Mouse (Mus musculus) forebrain, embryonic 13.5 days (tissue): ENCODE results near the gene Stap2. TPM values are rescaled to one million over a fixed set of nuclear protein-coding genes. Genes with fewer than 3 reads are reported as not detected.
A peak's percentile ranks its signal among the peaks of the same experiment; 100 is the strongest.

Experiments used
- ATAC-seq: fragments of 200-750 bp; cut with Nextera tagmentation; 2 replicates; pipeline ENCODE4 v1.8.0; 2017
- H3K27ac ChIP-seq: fragments of 300-500 bp; sonication (generic); 2 replicates; pipeline ENCODE4 v1.5.1; 2015; ENCODE audit warnings: inconsistent platforms, mild to moderate bottlenecking, moderate library complexity
- H3K27me3 ChIP-seq: fragments of 300-500 bp; sonication (generic); 2 replicates; pipeline ENCODE4 v1.6.1; 2015; ENCODE audit warnings: mild to moderate bottlenecking, inconsistent platforms
- H3K36me3 ChIP-seq: fragments of 300-500 bp; sonication (generic); 2 replicates; pipeline ENCODE4 v1.6.1; 2015; ENCODE audit warnings: mild to moderate bottlenecking, inconsistent platforms; ENCODE audit not compliant: poor library complexity, severe bottlenecking
- H3K4me1 ChIP-seq: fragments of 300-500 bp; sonication (generic); 2 replicates; pipeline ENCODE4 v1.6.1; 2015; ENCODE audit warnings: inconsistent platforms
- H3K4me2 ChIP-seq: fragments of 300-500 bp; sonication (generic); 2 replicates; pipeline ENCODE4 v1.6.1; 2015; ENCODE audit warnings: inconsistent platforms, mild to moderate bottlenecking, moderate library complexity
- H3K4me3 ChIP-seq: fragments of 300-500 bp; sonication (generic); 2 replicates; pipeline ENCODE4 v1.5.1; 2015; ENCODE audit warnings: mild to moderate bottlenecking, inconsistent platforms
- H3K9ac ChIP-seq: fragments of 300-500 bp; sonication (generic); 2 replicates; pipeline ENCODE4 v1.6.1; 2015; ENCODE audit warnings: mild to moderate bottlenecking, inconsistent platforms
- H3K9me3 ChIP-seq: fragments of 300-500 bp; sonication (generic); replicated peaks from 2 replicates; pipeline ENCODE4 v1.6.1; 2016; ENCODE audit warnings: inconsistent platforms
- WGBS: fragments of 180-500 bp; shearing (Covaris S2); methylation state at CpG from one replicate; pipeline ENCODE4 v1.1.7; 2015; 5-methylcytosine and 5-hydroxymethylcytosine counted together
- polyA plus RNA-seq: library from polyadenylated mRNA; unstranded; fragments of >200 nt; fragmentation: Nextera tagmentation; extraction: Ambion mirVana; gene quantifications from 2 replicates; pipeline ENCODE4 v1.2.1, GENCODE M21; 2015

The Stap2 gene
- polyA plus RNA-seq, 1 experiment from 2014 or later, result 4.8 TPM

GRCm38 (mm10) chr17:55961631-55962030 lies 43.8 kb downstream of the Stap2 start:
- no peak overlapping the region for H3K4me2 ChIP-seq
- H3K4me1 ChIP-seq, result peaks cover 28% of the 10 kb centered on the region
- no peak overlapping the region for H3K4me3 ChIP-seq
- WGBS, result 97% methylated on average over 7 of the region's 7 CpGs
- H3K27me3 ChIP-seq, result no peaks in the 10 kb centered on the region
- peaks cover 41% of the 10 kb centered on the region for H3K36me3 ChIP-seq
- no peak overlapping the region for H3K9ac ChIP-seq
- ATAC-seq, result no peak
- H3K27ac ChIP-seq, result no peak overlapping the region
- H3K9me3 ChIP-seq, result no peaks in the 10 kb centered on the region

DNA sequence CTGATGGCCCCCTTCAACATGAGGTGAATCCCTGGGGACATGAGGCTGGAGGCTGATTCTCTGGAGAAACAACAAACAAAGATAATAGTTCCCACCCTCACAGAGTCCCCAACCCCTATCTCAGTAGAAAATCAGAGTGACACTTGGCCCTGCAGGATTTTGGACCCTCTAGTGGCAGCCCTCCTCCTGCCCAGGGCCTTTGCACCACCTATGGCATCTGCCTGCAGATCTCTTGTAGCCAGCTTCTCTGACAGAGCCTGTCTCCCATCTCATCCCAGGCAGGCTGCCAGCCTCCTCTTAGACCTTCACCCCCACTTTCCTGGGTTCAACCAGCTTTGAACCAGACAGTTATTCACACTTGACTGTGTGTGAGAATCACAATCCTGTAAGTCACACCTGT lies 44.6 kb downstream of the Stap2 start:
- Histone ChIP-seq H3K4me2 (no peak overlapping the region), H3K9me3 (no peaks in the 10 kb centered on the region), H3K4me3 (no peak overlapping the region), H3K36me3 (peaks cover 32% of the 10 kb centered on the region), H3K27ac (no peak overlapping the region), H3K4me1 (peaks cover 35% of the 10 kb centered on the region), H3K9ac (no peak overlapping the region), H3K27me3 (no peaks in the 10 kb centered on the region)
- no peak for ATAC-seq

GRCm38 (mm10) chr17:55959946-55960740 lies 45.2 kb downstream of the Stap2 start:
- Histone ChIP-seq H3K9me3 (no peaks in the 10 kb centered on the region), H3K36me3 (peaks cover 28% of the 10 kb centered on the region), H3K27ac (peak overlapping the region; percentile 95), H3K9ac (peak overlapping the region; percentile 56), H3K4me2 (peak overlapping the region; percentile 64), H3K4me1 (peaks cover 35% of the 10 kb centered on the region), H3K27me3 (no peaks in the 10 kb centered on the region), H3K4me3 (peak overlapping the region; percentile 52)
- ATAC-seq, result no peak
- 74% methylated on average over 10 of the region's 10 CpGs for WGBS

- Histone ChIP-seq H3K4me1 (peaks cover 35% of the 10 kb centered on the region), H3K27me3 (peaks cover 10% of the 10 kb centered on the region), H3K36me3 (peaks cover 18% of the 10 kb centered on the region), H3K9me3 (no peaks in the 10 kb centered on the region), H3K4me3 (peak within 1 kb of the TSS; percentile 52), H3K9ac (peak within 1 kb of the TSS; percentile 68), H3K27ac (peak within 1 kb of the TSS; percentile 95), H3K4me2 (peak within 1 kb of the TSS; percentile 64)
- ATAC-seq, result peak; percentile 93
- under 1% methylated on average over 46 of the region's 46 CpGs for WGBS
Measured at GRCm38 (mm10) chr17:55958918-55959728, 46.3 kb downstream of the Stap2 start, which contains the start of gene Yju2. Gene Yju2, plus strand, starts transcription at chr17:55959099.

DNA sequence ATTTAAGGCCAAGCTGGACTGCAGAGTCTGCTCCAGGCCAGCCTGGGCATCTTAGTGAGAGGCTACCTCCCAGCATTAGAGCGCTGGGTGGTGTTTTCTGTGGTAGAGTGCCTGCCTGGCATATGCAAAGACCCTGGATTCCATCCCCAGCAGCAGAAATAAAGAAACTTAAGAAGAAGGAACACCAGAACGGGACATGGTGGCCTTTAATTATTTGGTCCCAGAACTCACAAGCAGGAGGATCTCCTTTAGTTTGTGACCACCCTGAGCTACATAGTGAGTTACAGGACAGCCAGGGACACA lies 46.8 kb downstream of the Stap2 start:
- no peak for ATAC-seq
- peaks cover 13% of the 10 kb centered on the region for H3K36me3 ChIP-seq
- WGBS, result 35% methylated on average over 2 of the region's 2 CpGs

DNA sequence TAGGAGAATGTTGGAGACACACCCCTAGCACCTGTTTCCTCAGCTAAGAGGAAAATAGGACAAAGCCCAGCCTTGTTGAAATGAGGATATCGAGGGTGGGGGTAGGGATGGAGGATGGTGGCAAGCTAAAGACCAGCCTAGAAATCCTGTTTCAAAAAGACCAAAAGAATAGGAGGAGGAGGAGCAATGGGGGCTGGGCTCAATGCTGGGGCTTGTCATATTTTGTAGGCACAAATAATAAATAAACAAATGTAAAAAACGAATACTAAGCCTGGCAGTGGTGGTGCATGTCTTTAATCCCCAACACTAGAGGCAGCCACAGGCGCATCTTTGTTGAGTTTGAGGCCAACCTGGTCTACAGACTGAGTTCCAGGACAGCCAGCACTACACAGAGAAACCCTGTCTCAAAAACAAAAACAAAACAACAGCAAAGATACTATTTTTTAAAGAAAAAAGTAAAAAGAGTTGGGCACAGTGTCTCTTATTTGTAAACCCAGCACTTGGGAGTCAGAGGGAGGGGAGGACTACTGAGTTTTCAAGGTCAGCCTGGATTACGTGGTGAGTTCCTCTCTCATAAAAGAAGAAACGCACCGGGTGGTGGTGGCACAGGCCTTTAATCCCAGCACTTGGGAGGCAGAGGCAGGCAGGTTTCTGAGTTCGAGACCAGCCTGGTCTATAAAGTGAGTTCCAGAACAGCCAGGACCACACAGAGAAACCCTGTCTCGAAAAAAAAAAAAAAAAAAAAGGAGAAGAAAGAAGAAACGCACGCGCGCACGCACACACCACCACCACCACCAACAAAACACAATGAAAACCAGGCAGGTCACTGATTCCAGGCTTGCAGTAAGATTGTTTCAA lies 47.4 kb downstream of the Stap2 start:
- 76% methylated on average over 13 of the region's 13 CpGs for WGBS
- Histone ChIP-seq H3K4me1 (peaks cover 35% of the 10 kb centered on the region), H3K27ac (peak overlapping the region; percentile 95), H3K9ac (peak overlapping the region; percentile 61), H3K4me3 (peak overlapping the region; percentile 52), H3K9me3 (no peaks in the 10 kb centered on the region), H3K4me2 (peak overlapping the region; percentile 64), H3K27me3 (peaks cover 14% of the 10 kb centered on the region), H3K36me3 (peaks cover 13% of the 10 kb centered on the region)
- no peak for ATAC-seq

More for the DNA sequence above, 46.8 kb downstream of the Stap2 start:
- peak overlapping the region; percentile 95 for H3K27ac ChIP-seq
- H3K27me3 ChIP-seq, result peaks cover 14% of the 10 kb centered on the region
- H3K4me2 ChIP-seq, result peak overlapping the region; percentile 64
- H3K9ac ChIP-seq, result peak overlapping the region; percentile 61
- H3K9me3 ChIP-seq, result no peaks in the 10 kb centered on the region
- H3K4me1 ChIP-seq, result peaks cover 35% of the 10 kb centered on the region
- H3K4me3 ChIP-seq, result peak overlapping the region; percentile 52

DNA sequence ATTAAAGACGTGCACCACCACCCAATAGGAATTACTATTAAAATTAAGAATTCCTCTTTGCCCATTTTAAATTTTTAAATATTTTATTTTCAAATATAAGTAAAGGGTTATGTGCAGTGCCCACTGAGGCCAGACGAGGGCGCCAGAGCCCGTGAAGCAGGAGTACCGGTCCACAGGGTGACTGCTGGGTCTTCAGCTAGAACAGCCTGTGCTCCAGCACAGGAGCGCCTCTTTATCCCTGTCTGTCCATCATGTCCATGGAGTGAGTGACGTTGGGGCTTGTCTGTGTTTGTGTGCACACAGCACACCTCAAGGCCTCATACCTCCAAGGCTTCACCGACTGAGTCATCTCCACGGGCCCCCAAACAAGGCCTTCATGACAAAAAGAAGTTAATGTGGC lies 48.2 kb downstream of the Stap2 start:
- Histone ChIP-seq H3K4me3 (peak overlapping the region; percentile 9; the same call in 1 of the 2 replicates), H3K9me3 (no peaks in the 10 kb centered on the region), H3K27ac (peak overlapping the region; percentile 54; the same call in 1 of the 2 replicates), H3K36me3 (peaks cover 9% of the 10 kb centered on the region), H3K4me1 (peaks cover 35% of the 10 kb centered on the region), H3K4me2 (peak overlapping the region; percentile 79), H3K27me3 (peaks cover 20% of the 10 kb centered on the region), H3K9ac (peak overlapping the region; percentile 21; the same call in 1 of the 2 replicates)
- WGBS, result 12% methylated on average over 9 of the region's 9 CpGs
- peak; percentile 30; the same call in 1 of the 2 replicates for ATAC-seq

DNA sequence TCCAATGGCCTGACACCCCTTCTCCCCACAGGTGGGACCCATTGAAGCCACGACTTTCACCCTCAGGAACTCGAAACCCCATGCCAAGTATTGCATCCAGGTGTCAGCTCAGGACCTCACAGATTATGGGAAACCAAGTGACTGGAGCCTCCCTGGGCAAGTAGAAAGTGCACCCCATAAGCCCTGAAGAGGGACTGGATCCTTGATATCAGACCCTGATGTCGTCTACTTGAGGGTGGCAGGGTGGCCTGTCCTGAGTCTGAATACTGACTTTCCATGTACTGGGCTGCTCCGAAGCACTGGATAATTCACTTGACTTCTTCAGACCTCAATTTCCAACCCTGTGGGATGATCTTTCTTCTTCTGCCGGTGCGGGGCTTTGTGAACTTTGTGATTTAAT lies 48.8 kb downstream of the Stap2 start:
- H3K36me3 ChIP-seq, result peaks cover 4% of the 10 kb centered on the region
- WGBS, result 30% methylated on average over 6 of the region's 6 CpGs
- H3K9me3 ChIP-seq, result no peaks in the 10 kb centered on the region
- H3K27me3 ChIP-seq, result peaks cover 23% of the 10 kb centered on the region
- peaks cover 35% of the 10 kb centered on the region for H3K4me1 ChIP-seq
- no peak overlapping the region for H3K27ac ChIP-seq
- no peak for ATAC-seq
- H3K4me2 ChIP-seq, result peak overlapping the region; percentile 79
- peak overlapping the region; percentile 70 for H3K9ac ChIP-seq
- H3K4me3 ChIP-seq, result peak overlapping the region; percentile 52

- peak overlapping the region; percentile 52 for H3K4me3 ChIP-seq
- H3K9ac ChIP-seq, result peak overlapping the region; percentile 70
- H3K36me3 ChIP-seq, result no peaks in the 10 kb centered on the region; the same call in 1 of the 2 replicates
- H3K9me3 ChIP-seq, result no peaks in the 10 kb centered on the region
- no peak overlapping the region for H3K27ac ChIP-seq
- H3K4me2 ChIP-seq, result peak overlapping the region; percentile 79
- H3K4me1 ChIP-seq, result peaks cover 35% of the 10 kb centered on the region
- peaks cover 25% of the 10 kb centered on the region for H3K27me3 ChIP-seq
- peak; percentile 22 for ATAC-seq
- WGBS, result 0% methylated on average over 26 of the region's 26 CpGs
Measured at GRCm38 (mm10) chr17:55956129-55956528, 49.3 kb downstream of the Stap2 start.

DNA sequence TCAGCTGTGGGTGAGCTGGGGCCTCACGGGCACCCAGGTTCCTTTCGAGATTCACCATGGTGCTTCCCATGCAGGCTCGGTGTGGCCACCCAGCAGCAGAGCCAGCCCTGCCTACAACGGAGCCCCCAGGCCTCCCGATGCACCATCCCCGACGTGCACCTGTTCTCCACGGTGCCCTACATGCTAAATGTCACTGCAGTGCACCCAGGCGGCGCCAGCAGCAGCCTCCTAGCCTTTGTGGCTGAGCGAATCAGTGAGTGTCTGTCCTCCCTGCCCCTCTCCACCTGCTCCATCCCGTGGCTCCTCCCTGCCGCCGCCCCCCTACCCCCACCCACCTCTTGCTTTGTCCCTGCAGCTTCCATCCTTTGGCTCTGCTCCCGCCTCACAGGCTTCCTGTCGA lies 51.2 kb downstream of the Stap2 start:
- H3K27ac ChIP-seq, result no peak overlapping the region
- 42% methylated on average over 16 of the region's 16 CpGs for WGBS
- H3K9ac ChIP-seq, result no peak overlapping the region
- H3K27me3 ChIP-seq, result peaks cover 33% of the 10 kb centered on the region
- no peaks in the 10 kb centered on the region for H3K36me3 ChIP-seq
- no peak overlapping the region for H3K4me2 ChIP-seq
- no peak for ATAC-seq
- no peaks in the 10 kb centered on the region for H3K9me3 ChIP-seq
- peaks cover 26% of the 10 kb centered on the region for H3K4me1 ChIP-seq
- no peak overlapping the region for H3K4me3 ChIP-seq

DNA sequence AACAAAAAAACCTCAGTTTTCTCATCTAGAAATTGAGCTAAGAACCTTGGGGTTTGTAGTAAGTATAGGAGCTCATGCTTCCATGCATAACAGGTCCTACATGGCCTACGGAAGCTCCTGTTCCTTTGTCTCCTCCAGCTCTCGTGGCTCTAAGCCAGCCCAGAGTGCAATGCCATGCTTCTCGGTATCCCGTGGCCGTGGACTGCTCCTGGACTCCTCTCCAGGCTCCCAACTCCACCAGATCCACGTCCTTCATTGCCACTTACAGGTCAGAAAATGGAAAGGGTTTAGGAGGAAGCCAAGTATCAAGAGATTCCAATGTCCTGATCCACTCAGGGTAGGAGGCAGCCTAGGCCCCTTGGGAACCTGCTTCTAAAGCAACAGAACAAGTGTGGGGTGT lies 51.6 kb downstream of the Stap2 start:
- Histone ChIP-seq H3K4me1 (peaks cover 26% of the 10 kb centered on the region), H3K27me3 (peaks cover 33% of the 10 kb centered on the region), H3K9me3 (no peaks in the 10 kb centered on the region), H3K4me3 (no peak overlapping the region), H3K4me2 (no peak overlapping the region), H3K36me3 (no peaks in the 10 kb centered on the region), H3K27ac (no peak overlapping the region), H3K9ac (no peak overlapping the region)
- no peak for ATAC-seq
- 76% methylated on average over 6 of the region's 6 CpGs for WGBS
